Mouse (Mus musculus): ENCODE results near the gene Slc16a12. TPM values are rescaled to one million over a fixed set of nuclear protein-coding genes. Genes with fewer than 3 reads are reported as not detected.
A peak's percentile ranks its signal among the peaks of the same experiment; 100 is the strongest.

The Slc16a12 gene
- polyA plus RNA-seq (2015; fragmentation: Nextera tagmentation; extraction: Ambion mirVana): 11.2 and 11.8 TPM in 2 replicates

DNA sequence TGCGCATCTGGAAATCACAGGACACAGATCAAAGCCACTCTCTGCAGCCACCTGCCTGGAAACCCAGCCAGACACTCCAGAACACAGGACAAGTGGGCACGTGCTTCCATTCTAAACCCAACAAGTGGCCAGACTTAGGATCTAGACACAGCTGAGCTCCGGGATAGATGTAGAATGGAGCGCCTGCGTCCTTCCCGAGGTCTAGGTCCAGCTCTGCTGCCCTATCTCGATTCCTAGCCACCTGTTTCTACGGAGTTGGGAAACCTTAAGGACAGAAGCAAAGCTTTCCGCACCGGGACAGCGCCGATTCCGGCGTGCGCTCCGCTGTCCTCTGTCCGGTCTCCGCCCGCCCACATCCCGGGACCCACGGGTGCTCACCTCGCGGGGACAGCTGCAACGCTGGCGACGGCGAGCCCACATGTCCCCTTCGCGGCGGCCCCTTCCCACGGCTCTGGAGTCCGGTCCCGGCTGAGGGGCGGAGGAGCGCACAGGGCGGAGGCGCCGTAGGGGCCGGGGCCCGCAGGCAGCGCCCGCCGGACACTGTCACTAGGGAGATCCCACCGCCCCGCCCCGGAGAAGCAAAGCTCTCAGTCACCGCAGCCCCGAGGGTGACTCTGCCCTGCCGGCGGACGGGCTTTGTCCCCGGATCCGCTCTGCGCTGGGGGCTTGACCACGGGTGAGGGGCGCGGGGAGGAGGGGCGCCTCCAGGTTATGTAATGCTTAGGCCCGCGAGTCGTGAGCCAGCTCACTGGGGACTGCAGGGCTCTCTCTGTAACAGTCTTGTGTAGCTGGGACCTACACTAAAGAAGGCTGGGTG, at the start of gene Slc16a12:
TSS of gene Slc16a12 (minus strand) at position 602 of the 817 bp plus-strand sequence.
- peaks cover 6% of the 10 kb centered on the region for H3K4me1 ChIP-seq (replicated peaks)
- peak within 1 kb of the TSS; percentile 70 for H3K4me3 ChIP-seq
- peak within 1 kb of the TSS; percentile 80 for H3K27ac ChIP-seq
- H3K4me2 ChIP-seq: peak within 1 kb of the TSS; percentile 94
- H3K9ac ChIP-seq: peak within 1 kb of the TSS; percentile 69
- H3K9me3 ChIP-seq (replicated peaks): no peaks in the 10 kb centered on the region
- under 1% methylated on average over 55 of the region's 61 CpGs for WGBS
- no peaks in the 10 kb centered on the region for H3K36me3 ChIP-seq
- no peaks in the 10 kb centered on the region for H3K27me3 ChIP-seq
- ATAC-seq (replicated peaks; ENCODE audit: insufficient number of reproducible peaks, insufficient read depth, low FRiP score, low read depth): peak; percentile 71

- no peaks in the 10 kb centered on the region for H3K4me1 ChIP-seq (replicated peaks)
- no peak overlapping the region for H3K27ac ChIP-seq
- H3K27me3 ChIP-seq: no peaks in the 10 kb centered on the region
- H3K9me3 ChIP-seq (replicated peaks): no peaks in the 10 kb centered on the region
- WGBS: 79% methylated on average over 4 of the region's 4 CpGs
- H3K4me3 ChIP-seq: no peak overlapping the region
- no peak overlapping the region for H3K4me2 ChIP-seq
- no peak for ATAC-seq (replicated peaks; ENCODE audit: insufficient number of reproducible peaks, insufficient read depth, low FRiP score, low read depth)
- H3K36me3 ChIP-seq: no peaks in the 10 kb centered on the region
- H3K9ac ChIP-seq: no peak overlapping the region
Observed at GRCm38 (mm10) chr19:34796396-34796795, 49.3 kb upstream of the Slc16a12 start.

DNA sequence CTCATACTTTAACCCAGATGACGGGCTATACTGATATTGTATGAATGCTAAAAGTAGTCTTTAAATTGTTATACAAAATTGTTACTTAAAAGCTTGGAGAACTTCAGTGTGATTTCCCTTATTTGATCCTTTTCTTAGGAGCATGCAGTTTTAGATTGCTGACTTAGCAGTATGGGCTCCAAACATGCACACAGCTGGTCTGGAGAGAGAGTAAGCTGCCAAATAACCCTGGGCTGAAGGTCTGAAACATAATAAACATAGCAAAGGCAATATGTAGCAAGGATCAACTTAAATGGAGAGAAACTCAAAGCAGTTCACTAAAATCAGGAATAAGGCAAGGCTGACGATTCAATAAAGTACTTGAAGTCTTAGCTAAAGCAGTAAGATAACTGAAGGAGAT, 35.4 kb upstream of the Slc16a12 start:
- H3K36me3 ChIP-seq: no peaks in the 10 kb centered on the region
- no peak overlapping the region for H3K4me2 ChIP-seq
- no peak overlapping the region for H3K27ac ChIP-seq
- no peaks in the 10 kb centered on the region for H3K9me3 ChIP-seq (replicated peaks)
- WGBS: 90% methylated on average over 2 of the region's 2 CpGs
- H3K4me1 ChIP-seq (replicated peaks): no peaks in the 10 kb centered on the region
- H3K27me3 ChIP-seq: no peaks in the 10 kb centered on the region
- ATAC-seq (replicated peaks; ENCODE audit: insufficient number of reproducible peaks, insufficient read depth, low FRiP score, low read depth): no peak
- no peak overlapping the region for H3K9ac ChIP-seq
- H3K4me3 ChIP-seq: no peak overlapping the region

- no peaks in the 10 kb centered on the region for H3K9me3 ChIP-seq (replicated peaks)
- H3K27me3 ChIP-seq: no peaks in the 10 kb centered on the region
- ATAC-seq (replicated peaks; ENCODE audit: insufficient number of reproducible peaks, insufficient read depth, low FRiP score, low read depth): no peak
- no peak overlapping the region for H3K4me3 ChIP-seq
- no peak overlapping the region for H3K9ac ChIP-seq
- no peaks in the 10 kb centered on the region for H3K36me3 ChIP-seq
- 96% methylated on average over 1 of the region's 1 CpGs for WGBS
- no peak overlapping the region for H3K27ac ChIP-seq
- H3K4me1 ChIP-seq (replicated peaks): no peaks in the 10 kb centered on the region
- H3K4me2 ChIP-seq: no peak overlapping the region
Observed at GRCm38 (mm10) chr19:34778993-34779392, 31.9 kb upstream of the Slc16a12 start.

DNA sequence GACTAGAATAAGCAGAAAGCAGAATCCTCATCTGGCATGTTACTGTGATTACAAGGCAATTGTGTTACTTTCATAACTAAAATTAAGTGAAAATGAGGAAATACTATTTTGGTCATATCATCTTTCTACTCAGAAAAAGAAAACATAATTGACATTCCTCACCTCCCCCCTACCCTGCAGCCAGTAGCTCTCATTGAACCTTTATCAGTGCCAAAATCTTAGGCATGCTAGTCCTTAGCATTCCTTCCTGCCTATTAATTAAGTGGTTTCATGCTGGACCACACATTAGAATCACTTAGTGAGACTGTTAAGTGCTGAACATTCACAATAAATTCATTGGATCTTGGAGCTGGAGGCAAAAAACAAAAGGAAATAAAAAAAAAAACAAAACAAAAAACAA, 31.0 kb upstream of the Slc16a12 start:
- Histone ChIP-seq H3K27me3 (no peaks in the 10 kb centered on the region), H3K4me2 (no peak overlapping the region), H3K4me3 (no peak overlapping the region), H3K9ac (no peak overlapping the region), H3K4me1 (replicated peaks) (no peaks in the 10 kb centered on the region), H3K36me3 (no peaks in the 10 kb centered on the region), H3K9me3 (replicated peaks) (no peaks in the 10 kb centered on the region), H3K27ac (no peak overlapping the region)
- ATAC-seq (replicated peaks; ENCODE audit: insufficient number of reproducible peaks, insufficient read depth, low FRiP score, low read depth): no peak

GRCm38 (mm10) chr19:34772775-34773174, 25.7 kb upstream of the Slc16a12 start:
- Histone ChIP-seq H3K27ac (no peak overlapping the region), H3K4me2 (no peak overlapping the region), H3K9ac (no peak overlapping the region), H3K4me3 (no peak overlapping the region), H3K36me3 (no peaks in the 10 kb centered on the region), H3K9me3 (replicated peaks) (no peaks in the 10 kb centered on the region), H3K4me1 (replicated peaks) (no peaks in the 10 kb centered on the region), H3K27me3 (no peaks in the 10 kb centered on the region)
- no peak for ATAC-seq (replicated peaks; ENCODE audit: insufficient number of reproducible peaks, insufficient read depth, low FRiP score, low read depth)
- WGBS: 23% methylated on average over 6 of the region's 6 CpGs

- H3K36me3 ChIP-seq: no peaks in the 10 kb centered on the region
- H3K27ac ChIP-seq: no peak overlapping the region
- no peak overlapping the region for H3K4me3 ChIP-seq
- H3K27me3 ChIP-seq: no peaks in the 10 kb centered on the region
- H3K4me1 ChIP-seq (replicated peaks): no peaks in the 10 kb centered on the region
- ATAC-seq (replicated peaks; ENCODE audit: insufficient number of reproducible peaks, insufficient read depth, low FRiP score, low read depth): no peak
- no peak overlapping the region for H3K4me2 ChIP-seq
- H3K9ac ChIP-seq: no peak overlapping the region
- WGBS: 87% methylated on average over 6 of the region's 6 CpGs
- H3K9me3 ChIP-seq (replicated peaks): no peaks in the 10 kb centered on the region
Observed at GRCm38 (mm10) chr19:34770764-34771163, 23.7 kb upstream of the Slc16a12 start.

DNA sequence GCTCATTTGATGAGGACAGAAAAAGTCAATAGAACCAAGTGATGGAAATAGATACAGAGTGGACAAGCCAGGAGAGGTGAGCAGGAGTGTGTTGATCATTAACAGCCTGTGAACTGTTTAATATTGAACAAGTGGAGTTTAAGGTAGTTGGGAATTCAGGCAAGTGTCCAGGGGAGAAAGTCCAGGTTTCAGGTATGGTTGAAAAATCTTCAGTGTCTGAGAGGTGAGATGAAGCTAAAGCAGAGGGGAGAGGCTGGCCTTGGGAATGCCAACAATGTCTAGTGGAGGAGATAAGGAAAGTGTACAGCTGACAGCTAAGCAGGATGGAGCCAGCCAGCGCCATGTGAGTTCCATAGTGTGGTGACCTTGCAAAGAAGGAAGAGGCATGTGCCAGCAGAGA, 11.7 kb upstream of the Slc16a12 start:
- peak; percentile 83; the same call in 1 of the 2 replicates for ATAC-seq (replicated peaks; ENCODE audit: insufficient number of reproducible peaks, insufficient read depth, low FRiP score, low read depth)
- Histone ChIP-seq H3K4me2 (no peak overlapping the region), H3K4me1 (replicated peaks) (peaks cover 19% of the 10 kb centered on the region; the same call in 1 of the 2 replicates), H3K4me3 (no peak overlapping the region), H3K9me3 (replicated peaks) (no peaks in the 10 kb centered on the region), H3K36me3 (no peaks in the 10 kb centered on the region), H3K27ac (peak overlapping the region; percentile 64), H3K27me3 (no peaks in the 10 kb centered on the region), H3K9ac (no peak overlapping the region)
- 33% methylated on average over 1 of the region's 1 CpGs for whole genome bisulfite sequencing

- no peak for ATAC-seq (replicated peaks; ENCODE audit: insufficient number of reproducible peaks, insufficient read depth, low FRiP score, low read depth)
- no peaks in the 10 kb centered on the region for H3K27me3 ChIP-seq
- WGBS: 93% methylated on average over 7 of the region's 7 CpGs
- no peak overlapping the region for H3K4me2 ChIP-seq
- H3K27ac ChIP-seq: no peak overlapping the region
- H3K36me3 ChIP-seq: no peaks in the 10 kb centered on the region
- no peaks in the 10 kb centered on the region for H3K9me3 ChIP-seq (replicated peaks)
- H3K4me1 ChIP-seq (replicated peaks): peaks cover 20% of the 10 kb centered on the region
- no peak overlapping the region for H3K4me3 ChIP-seq
- H3K9ac ChIP-seq: no peak overlapping the region
Observed at GRCm38 (mm10) chr19:34756561-34757240, 9.6 kb upstream of the Slc16a12 start.

- Histone ChIP-seq H3K9ac (no peak overlapping the region), H3K4me1 (replicated peaks) (peaks cover 20% of the 10 kb centered on the region), H3K4me3 (no peak overlapping the region), H3K36me3 (no peaks in the 10 kb centered on the region), H3K27ac (no peak overlapping the region), H3K9me3 (replicated peaks) (no peaks in the 10 kb centered on the region), H3K4me2 (no peak overlapping the region), H3K27me3 (no peaks in the 10 kb centered on the region)
- no peak for ATAC-seq (replicated peaks; ENCODE audit: insufficient number of reproducible peaks, insufficient read depth, low FRiP score, low read depth)
- WGBS: 62% methylated on average over 1 of the region's 1 CpGs
Observed at GRCm38 (mm10) chr19:34755680-34756079, 8.6 kb upstream of the Slc16a12 start.

DNA sequence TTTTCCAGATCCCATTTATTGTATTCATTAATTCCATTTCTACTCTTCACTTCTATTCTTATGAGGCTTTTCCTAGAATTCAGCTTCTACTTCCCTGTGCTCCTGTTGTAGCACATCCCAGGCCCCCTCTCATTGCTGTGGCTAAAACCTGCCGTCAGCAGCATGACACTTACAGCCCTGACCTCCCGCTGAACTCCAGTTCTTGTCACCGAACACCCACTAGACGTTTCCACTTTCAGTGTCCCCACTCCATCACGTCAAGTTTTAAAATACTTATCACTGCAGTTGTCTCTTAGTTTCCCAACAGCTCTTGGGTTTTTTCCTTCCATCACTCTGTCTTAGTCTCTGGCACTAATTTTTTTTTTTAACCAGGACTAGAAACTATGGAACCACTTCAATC, 6.2 kb upstream of the Slc16a12 start:
- Histone ChIP-seq H3K9ac (no peak overlapping the region), H3K27me3 (no peaks in the 10 kb centered on the region), H3K27ac (peak overlapping the region; percentile 44), H3K4me2 (no peak overlapping the region), H3K4me3 (no peak overlapping the region), H3K36me3 (no peaks in the 10 kb centered on the region), H3K4me1 (replicated peaks) (peaks cover 9% of the 10 kb centered on the region), H3K9me3 (replicated peaks) (no peaks in the 10 kb centered on the region)
- 22% methylated on average over 5 of the region's 5 CpGs for WGBS
- peak; percentile 88 for ATAC-seq (replicated peaks; ENCODE audit: insufficient number of reproducible peaks, insufficient read depth, low FRiP score, low read depth)

Data from heart, embryonic 15.5 days (tissue).